Mouse (Mus musculus) left cerebral cortex, adult 11 months (tissue): ENCODE results near the gene Wdr5b.
"Not testable (repeated sequence)": the region's sequence is repeated elsewhere in the genome, so short reads cannot be mapped to it uniquely, and the experiment has no call there.

Experiments
- DNase-seq: peaks from one replicate; pipeline ENCODE4 v3.0.0; 2022; ENCODE audit warnings: low spot score

Wdr5b gene

GRCm38 (mm10) chr16:36040640-36041624 is at the start of gene Wdr5b:
Gene Wdr5b, plus strand, starts transcription at chr16:36041190.
- DNase-seq: peak; percentile 95

- no peak for DNase-seq
Observed at GRCm38 (mm10) chr16:35992391-35992790, 48.6 kb upstream of the Wdr5b start.

DNA sequence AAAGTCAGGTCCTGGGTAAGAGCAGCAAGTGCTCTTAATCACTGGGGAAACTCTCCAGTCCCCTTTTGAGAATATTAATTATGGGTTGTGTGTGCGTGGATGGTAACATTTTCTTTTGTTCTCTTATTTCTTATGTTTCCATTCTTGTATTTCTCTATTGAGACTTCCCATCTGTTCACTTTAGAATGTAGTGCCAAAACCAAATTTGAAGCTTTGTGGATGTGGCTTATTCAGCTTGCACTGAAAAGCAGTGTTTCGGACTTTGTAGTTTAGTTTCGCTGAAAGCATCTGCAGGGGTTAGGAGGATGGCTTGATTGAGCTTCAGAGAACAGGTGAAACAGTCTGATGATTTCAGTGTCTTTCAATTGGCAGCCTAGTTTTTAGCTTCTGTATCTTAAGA is 47.7 kb upstream of the Wdr5b start:
- no peak for DNase-seq

DNA sequence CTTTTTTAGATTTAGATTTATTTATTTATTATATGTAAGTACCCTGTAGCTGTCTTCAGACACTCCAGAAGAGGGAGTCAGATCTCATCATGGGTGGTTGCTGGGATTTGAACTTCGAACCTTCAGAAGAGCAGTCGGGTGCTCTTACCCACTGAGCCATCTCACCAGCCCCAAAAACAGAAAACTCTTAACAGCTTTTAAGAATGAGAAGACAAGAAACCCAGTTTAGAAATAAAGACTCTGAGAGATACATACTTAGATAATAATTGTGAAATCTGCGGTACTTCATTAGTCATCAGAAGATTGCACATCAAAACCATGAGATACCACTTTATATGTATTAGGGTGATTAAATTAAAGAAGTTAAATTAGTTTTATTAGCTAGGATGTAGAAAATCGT is 42.1 kb upstream of the Wdr5b start:
- DNase-seq: not testable (repeated sequence)

DNA sequence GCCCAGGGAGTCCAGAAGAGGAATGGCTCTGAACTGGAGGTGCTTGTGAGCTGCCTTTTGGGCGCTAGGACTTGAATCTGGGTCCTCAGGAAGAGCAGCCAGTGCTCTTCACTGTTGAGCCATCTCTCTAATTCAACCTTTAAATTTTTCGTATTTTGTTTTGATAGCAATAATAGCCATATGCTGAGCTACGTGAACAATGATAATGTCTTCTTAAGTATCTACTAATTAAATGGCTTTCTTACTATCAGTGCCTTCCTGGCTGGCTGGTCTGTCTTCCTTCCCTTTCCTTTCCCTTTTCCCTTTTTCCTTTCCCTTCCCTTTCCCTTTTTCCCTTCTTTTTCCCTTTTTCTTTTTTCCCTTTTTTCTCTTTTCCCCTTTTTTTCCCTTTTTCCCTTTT is 32.6 kb upstream of the Wdr5b start:
- DNase-seq: no peak

- DNase-seq: no peak
Observed at GRCm38 (mm10) chr16:36016335-36016734, 24.7 kb upstream of the Wdr5b start.

- not testable (repeated sequence) for DNase-seq
Observed at GRCm38 (mm10) chr16:36028120-36028519, 12.9 kb upstream of the Wdr5b start.

GRCm38 (mm10) chr16:36041625-36042020 is 633 bp downstream of the Wdr5b start:
- DNase-seq: no peak

DNA sequence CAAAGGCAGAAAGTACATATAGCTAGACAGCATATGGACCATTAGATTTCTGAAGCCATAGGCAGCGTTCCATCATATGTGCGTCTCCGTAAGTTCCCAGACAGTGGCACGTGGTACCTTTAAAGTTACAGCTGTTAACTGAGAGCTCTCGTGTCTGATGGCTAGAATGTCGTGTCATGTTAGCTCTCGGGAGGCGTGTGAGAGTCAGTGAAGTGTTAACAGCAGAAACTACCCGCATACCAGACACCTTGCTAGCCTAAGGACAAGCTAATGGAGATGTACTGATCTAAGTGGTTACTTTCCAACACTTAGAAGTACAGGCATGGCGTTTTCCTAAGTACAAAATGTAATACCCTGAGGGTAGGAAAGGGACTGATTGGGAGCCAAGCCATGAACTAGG is 2.1 kb downstream of the Wdr5b start:
- DNase-seq: no peak

DNA sequence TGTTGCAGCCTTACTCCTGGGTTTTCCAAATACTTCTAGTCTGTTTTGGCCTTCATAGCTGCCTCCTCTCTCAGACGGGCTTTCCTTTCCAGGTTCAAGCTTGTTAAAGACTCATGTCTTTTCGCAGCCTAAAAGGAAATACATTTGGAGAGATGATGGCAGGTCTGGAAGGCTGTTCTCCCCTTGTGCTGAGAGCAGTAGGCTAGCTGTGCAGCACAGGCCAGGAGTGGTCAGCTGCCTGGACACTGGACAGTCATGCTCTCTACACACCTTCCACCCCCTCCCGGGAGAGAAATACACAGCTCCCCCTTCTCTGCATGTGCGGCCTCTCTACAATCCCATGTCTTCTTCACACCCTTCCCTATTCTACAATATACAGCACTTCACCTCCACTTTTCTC is 3.0 kb downstream of the Wdr5b start:
- no peak for DNase-seq

- DNase-seq: no peak
Observed at GRCm38 (mm10) chr16:36047538-36047937, 6.5 kb downstream of the Wdr5b start.

DNA sequence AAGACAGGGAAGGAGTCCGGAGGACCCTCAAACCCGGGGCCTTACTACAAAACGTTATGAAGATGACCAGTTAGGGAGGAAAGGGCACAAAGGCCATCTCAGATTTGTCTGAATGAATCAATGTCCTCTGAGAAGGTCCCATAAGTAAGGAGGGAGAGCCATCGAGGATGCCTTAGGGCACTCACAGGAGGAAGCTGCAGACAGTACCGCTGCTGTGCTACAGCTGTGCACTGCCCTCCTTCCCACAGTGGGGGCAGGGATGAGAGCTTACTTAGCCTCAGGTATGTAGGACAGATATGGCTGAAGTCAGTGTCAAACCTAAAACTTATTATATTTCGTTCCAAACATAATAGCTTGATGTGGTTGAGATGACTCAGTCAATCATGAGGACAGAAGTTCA is 10.5 kb downstream of the Wdr5b start:
- DNase-seq: no peak

DNA sequence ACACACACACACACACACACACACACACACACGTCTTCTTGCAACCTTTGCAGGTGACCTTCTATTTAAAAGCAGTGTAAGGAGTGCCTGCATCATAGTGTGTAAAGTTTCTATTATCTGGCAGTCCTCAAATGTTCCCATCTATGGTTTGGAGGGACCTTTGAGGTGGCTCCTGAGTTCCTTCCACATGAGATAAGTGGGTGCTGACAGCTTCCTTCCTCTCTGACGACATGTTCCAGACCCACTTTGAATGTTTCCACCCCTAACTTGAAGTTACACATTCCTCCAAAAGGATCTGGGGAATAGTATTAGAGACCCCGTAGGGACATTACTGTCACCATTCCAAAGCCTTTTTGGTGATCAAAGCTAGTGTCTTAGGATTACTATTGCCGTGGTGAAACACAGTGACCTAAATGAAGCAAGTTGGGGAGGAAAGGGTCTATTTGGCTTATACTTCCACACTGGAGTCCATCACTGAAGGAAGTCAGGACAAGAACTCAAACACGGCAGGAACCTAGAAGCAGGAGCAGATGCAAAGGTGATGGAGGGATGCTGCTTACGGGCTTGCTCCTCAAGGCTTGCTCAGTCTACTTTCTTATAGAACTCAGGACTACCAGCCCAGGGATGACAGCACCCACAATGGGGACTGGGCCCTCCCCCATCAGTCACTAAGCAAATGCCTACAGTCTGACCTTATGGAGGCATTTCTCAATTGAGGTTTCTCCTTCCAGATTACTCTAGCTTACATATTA is 12.7 kb downstream of the Wdr5b start:
- DNase-seq: no peak

DNA sequence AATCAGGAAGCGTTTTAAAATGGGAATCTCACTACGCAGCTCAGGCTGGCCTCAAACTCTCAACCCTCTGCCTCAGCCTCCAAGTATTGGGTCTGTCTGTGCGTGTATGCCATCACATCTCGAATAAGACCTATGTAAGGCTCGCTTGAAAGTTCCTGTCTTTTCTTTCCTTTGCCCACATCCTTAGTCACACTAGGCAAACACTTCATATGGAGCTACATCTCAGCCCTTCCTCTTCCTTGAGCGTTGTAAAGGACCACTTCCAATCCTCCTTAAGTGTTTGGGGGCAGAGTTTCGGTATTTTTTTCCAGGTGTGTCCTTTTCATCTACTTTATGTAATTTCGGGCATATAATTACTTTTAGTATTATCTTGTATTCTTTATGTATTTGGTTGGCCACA is 13.9 kb downstream of the Wdr5b start:
- no peak for DNase-seq

GRCm38 (mm10) chr16:36056416-36056815 is 15.4 kb downstream of the Wdr5b start:
- no peak for DNase-seq

DNA sequence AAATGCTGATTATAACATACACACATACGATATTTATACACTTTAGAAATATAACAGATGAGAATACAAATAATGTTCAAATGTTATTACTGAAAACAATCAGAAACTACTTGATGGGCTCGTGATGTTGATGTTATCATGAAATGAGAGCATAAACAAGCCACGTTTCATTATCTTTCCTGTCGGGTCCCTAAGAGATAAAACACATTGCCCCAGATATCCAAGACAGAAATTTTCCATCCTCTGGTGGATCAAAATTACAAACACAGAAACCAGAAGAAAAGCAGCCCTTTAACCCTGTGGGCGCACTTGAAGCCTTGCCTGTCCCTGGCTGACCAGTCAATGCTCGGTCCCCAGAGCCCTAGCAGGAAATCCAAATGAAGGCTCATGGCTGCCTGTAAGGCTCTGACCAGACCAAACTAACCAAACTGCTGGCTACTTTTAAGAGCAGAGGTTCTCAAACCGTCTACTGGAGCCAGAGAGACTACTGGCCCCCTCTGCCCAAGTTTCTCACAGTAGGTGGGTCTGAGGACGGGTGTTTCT is 17.0 kb downstream of the Wdr5b start:
- DNase-seq: no peak

DNA sequence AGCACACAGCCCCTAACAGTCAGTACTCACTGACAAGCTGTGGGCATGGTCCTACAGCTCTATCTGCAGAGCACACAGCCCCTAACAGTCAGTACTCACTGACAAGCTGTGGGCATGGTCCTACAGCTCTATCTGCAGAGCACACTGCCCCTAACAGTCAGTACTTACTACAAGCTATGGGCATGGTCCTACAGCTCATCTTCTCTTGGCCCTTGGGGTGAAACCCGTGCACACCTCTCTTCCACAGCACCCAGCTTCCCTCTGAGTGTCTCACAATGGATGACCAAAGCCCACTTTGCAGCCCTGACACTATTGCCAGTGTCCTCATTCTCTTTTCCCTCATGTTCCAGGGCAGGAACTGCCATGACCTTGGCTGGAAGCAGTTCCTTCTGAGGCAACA is 21.5 kb downstream of the Wdr5b start:
- DNase-seq: not testable (repeated sequence)

DNA sequence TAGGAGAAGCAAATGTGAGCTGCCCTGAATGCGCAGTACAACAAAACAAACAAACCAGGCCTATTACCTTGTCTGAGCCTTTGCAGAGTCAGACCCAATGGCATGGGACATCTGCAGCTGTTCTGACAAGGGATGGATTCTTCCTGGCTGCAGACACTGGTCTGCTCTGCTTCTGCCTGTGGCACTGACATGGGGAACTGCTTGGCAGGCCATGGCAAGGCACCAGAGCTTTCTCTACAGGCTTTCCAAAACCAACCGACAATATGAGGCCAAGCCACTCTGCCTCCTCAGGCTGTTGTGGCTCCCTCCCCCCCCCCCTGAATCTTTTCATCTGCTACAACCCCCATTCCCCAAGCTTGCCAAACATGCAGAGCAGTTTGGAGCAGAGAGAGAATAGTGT is 22.3 kb downstream of the Wdr5b start:
- no peak for DNase-seq

DNA sequence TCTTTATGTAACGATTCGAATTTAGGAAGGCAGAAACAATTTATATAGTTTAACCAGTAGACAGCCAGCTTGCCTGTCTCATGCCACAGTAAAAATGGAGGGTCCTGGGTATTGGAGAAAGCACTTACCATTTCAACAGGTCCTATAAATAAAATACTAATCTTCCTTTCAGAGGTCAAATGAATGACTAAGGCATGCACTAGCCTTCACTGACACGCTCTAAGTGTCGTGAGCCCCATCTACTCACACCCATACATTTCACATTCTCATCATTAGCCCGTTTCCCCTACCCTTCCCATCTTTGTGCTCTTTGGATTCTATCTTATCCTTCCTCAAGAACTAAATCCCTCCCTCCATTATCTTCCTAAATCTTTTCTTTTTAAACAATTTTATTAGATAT is 23.9 kb downstream of the Wdr5b start:
- no peak for DNase-seq

GRCm38 (mm10) chr16:36067694-36068093 is 26.7 kb downstream of the Wdr5b start:
- no peak for DNase-seq

DNA sequence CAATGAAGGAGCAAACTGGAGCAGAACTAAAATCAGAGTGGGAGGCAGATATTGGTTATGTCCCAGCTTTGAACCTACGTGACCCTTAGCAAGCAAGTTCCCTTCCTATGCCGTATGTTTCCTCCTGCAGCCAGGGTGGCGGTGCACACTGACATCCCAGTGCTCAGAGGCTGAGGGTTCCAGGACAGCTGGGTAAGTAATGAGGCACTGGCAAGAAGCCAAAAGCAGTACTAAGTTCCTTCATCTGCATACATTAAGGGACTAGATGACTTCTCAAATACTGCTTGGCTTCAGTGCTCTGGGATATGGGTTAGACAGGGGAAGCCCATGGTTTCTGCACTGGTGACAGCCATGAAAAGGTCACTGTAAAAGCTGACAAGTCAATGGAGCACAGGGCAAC is 27.4 kb downstream of the Wdr5b start:
- DNase-seq: no peak

GRCm38 (mm10) chr16:36069819-36070575 is 29.0 kb downstream of the Wdr5b start:
- DNase-seq: no peak
